Mouse (Mus musculus): ENCODE measurements around the gene Pym1. TPM values are rescaled to one million over a fixed set of nuclear protein-coding genes. Genes with fewer than 3 reads are reported as not detected.

The Pym1 gene
- total RNA-seq, 1 experiment = 78.6 TPM

DNA sequence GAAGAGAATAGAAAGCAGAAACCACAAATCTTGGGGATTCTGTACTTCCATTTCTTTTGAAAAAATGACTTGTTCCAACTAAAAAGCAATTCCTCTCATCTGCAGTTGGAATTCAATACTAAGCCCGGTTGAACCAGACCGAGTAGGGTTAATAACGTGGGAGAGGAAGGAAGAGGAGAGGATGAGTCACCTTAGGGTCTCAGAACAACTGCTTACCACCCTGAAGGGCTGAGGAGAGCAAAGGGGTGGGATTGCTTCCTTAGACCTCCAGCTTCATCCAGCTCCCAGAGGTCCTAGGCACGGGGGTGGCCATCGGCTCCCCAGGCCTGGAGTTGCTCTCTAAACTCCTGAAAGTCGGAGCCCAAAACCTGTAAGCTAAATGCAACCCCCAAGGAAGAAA, 55.7 kb downstream of the Pym1 start:
- H3K9ac ChIP-seq (ENCODE audit: insufficient read depth, low read depth, low read length, poor library complexity, severe bottlenecking) = peak overlapping the region; percentile 60; the same call in 1 of the 2 replicates
- no peak for TF ChIP-seq ZC3H11A (IDR thresholded peaks at IDR 0.05; ENCODE audit: borderline replicate concordance, low read depth, low read length)
- no peak for TF ChIP-seq HCFC1 (IDR thresholded peaks at IDR 0.05; ENCODE audit: borderline replicate concordance, insufficient read depth, low read length)
- no peak for TF ChIP-seq CHD2 (IDR thresholded peaks at IDR 0.05; ENCODE audit: low read depth, low read length)
- no peak for TF ChIP-seq MAFK (IDR thresholded peaks at IDR 0.05; ENCODE audit: insufficient read depth, low read depth, low read length)
- no peak for TF ChIP-seq ZNF384 (IDR thresholded peaks at IDR 0.05; ENCODE audit: low read depth, low read length)
- peaks cover 3% of the 10 kb centered on the region; the same call in 1 of the 2 replicates for H3K36me3 ChIP-seq (ENCODE audit: control insufficient read depth, insufficient read depth, low read length, poor library complexity, severe bottlenecking)
- in situ Hi-C loops (cut with MboI; ENCODE audit: low sequenced_read_pairs in 2 of 2, unreplicated experiment in 2 of 2) = no loop called here
- no peak for DNase-seq (ENCODE audit: low read depth, low spot score)
- no peak overlapping the region for H3K27ac ChIP-seq (ENCODE audit: insufficient read depth, low read depth, low read length, poor library complexity, severe bottlenecking)
- peaks cover 0 to 13% of the 10 kb centered on the region in 2 experiments; a peak in 3 of 4 replicates for H3K4me1 ChIP-seq (ENCODE audit: control insufficient read depth in 2 of 2, insufficient read depth in 2 of 2, low read length in 2 of 2, poor library complexity in 1 of 2)
- H3K4me3 ChIP-seq (ENCODE audit: insufficient read depth in 1 of 2, low read depth in 1 of 2, low read length in 2 of 2, poor library complexity in 1 of 2, severe bottlenecking in 1 of 2) = peak overlapping the region; percentile 90 to 99
- no peaks in the 10 kb centered on the region for H3K9me3 ChIP-seq (ENCODE audit: control insufficient read depth, insufficient read depth, low read depth, low read length)

DNA sequence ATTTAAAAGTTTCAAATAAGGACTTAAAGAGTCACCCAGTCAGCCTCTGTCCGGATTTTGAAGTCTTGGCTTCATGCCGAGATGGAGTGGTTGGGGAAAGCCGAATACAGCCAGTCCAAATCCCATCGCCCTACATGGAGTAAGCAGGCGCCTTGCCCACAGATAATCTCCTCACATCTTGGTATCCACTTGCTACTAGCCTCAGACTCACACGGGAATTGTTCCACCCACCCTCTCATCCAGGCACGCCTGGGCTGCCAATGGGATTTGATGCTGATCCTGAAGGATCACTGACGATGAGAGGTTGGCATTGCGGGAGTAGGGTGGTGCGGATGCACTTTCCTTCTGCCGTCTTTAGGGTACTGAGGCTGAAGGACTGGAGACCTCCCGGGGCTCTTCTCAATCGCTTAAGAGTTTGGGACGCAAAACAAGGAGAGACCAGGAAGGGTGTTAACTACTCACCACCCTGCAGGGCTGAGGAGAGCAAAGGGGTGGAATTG, 56.1 kb downstream of the Pym1 start, which contains the start of gene Dnajc14:
Gene Dnajc14, plus strand, starts transcription at position 292 of the 500 bp plus-strand sequence.
- Histone ChIP-seq H3K4me1 (ENCODE audit: control insufficient read depth in 2 of 2, insufficient read depth in 2 of 2, low read length in 2 of 2, poor library complexity in 1 of 2) (peaks cover 0 to 14% of the 10 kb centered on the region in 2 experiments; a peak in 3 of 4 replicates), H3K27ac (ENCODE audit: insufficient read depth, low read depth, low read length, poor library complexity, severe bottlenecking) (peak within 1 kb of the TSS; percentile 83), H3K9me3 (ENCODE audit: control insufficient read depth, insufficient read depth, low read depth, low read length) (no peaks in the 10 kb centered on the region), H3K36me3 (ENCODE audit: control insufficient read depth, insufficient read depth, low read length, poor library complexity, severe bottlenecking) (peaks cover 6% of the 10 kb centered on the region), H3K9ac (ENCODE audit: insufficient read depth, low read depth, low read length, poor library complexity, severe bottlenecking) (peak within 1 kb of the TSS; percentile 94), H3K4me3 (ENCODE audit: insufficient read depth in 1 of 2, low read depth in 1 of 2, low read length in 2 of 2, poor library complexity in 1 of 2, severe bottlenecking in 1 of 2) (peak within 1 kb of the TSS; percentile 90 to 99)
- TF ChIP-seq CHD2 (IDR thresholded peaks at IDR 0.05; ENCODE audit: low read depth, low read length) = no peak
- TF ChIP-seq ZC3H11A (IDR thresholded peaks at IDR 0.05; ENCODE audit: borderline replicate concordance, low read depth, low read length) = 0 out of 2 replicates have a peak, but pooled peaks have one; percentile 11
- in situ Hi-C loops (cut with MboI; ENCODE audit: low sequenced_read_pairs in 2 of 2, unreplicated experiment in 2 of 2) = no loop called here
- no peak for DNase-seq (ENCODE audit: low read depth, low spot score)

DNA sequence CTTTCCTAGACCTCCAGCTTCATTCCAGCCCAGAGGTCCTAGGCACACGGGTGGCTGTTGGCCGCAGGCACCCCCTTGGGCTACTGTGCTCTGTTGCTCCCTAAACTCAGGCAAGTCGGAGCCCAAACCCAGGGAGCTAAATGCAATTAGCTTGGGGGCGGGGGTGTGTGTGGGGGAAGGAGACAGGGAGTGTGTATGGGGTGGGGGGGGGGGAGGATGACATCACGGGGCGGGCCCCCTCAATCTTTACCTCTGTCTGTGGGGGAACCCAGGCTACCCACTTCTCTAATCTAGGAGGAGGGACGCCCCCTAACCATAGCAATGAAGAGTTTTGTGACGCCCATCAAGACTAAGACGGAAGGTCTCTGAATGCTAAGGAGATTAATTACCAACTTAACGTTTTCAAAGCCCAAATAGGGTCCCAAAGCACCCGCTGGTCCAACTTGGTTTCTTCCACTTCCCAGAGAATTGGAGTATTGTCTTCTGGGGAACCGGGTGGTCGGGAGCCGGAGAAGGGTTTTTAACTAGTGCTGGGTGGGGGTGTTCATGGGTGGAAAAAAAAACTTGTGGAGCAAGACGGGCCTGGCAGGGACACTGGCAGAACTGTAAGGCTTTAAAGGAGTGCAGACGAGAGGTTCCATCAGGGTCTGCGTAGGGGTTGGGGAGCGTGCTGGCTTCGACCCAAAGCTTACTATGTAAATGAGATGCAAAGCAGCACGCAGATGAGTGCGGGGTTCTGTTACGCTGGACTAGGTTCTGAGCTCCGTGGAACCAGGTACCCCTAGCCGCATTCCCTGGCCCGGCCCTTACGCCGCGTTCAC, 56.8 kb downstream of the Pym1 start, which contains the start of gene Tmem198b:
Gene Tmem198b, minus strand, starts transcription at position 100 of the 821 bp plus-strand sequence.
- TF ChIP-seq ZNF384 (IDR thresholded peaks at IDR 0.05; ENCODE audit: low read depth, low read length) (no peak), CHD2 (IDR thresholded peaks at IDR 0.05; ENCODE audit: low read depth, low read length) (no peak), ZC3H11A (IDR thresholded peaks at IDR 0.05; ENCODE audit: borderline replicate concordance, low read depth, low read length) (no peak), HCFC1 (IDR thresholded peaks at IDR 0.05; ENCODE audit: borderline replicate concordance, insufficient read depth, low read length) (no peak), MAFK (IDR thresholded peaks at IDR 0.05; ENCODE audit: insufficient read depth, low read depth, low read length) (no peak)
- Histone ChIP-seq H3K9me3 (ENCODE audit: control insufficient read depth, insufficient read depth, low read depth, low read length) (no peaks in the 10 kb centered on the region), H3K36me3 (ENCODE audit: control insufficient read depth, insufficient read depth, low read length, poor library complexity, severe bottlenecking) (peaks cover 7% of the 10 kb centered on the region), H3K27ac (ENCODE audit: insufficient read depth, low read depth, low read length, poor library complexity, severe bottlenecking) (peak within 1 kb of the TSS; percentile 83), H3K4me3 (ENCODE audit: insufficient read depth in 1 of 2, low read depth in 1 of 2, low read length in 2 of 2, poor library complexity in 1 of 2, severe bottlenecking in 1 of 2) (peak within 1 kb of the TSS; percentile 90 to 99), H3K9ac (ENCODE audit: insufficient read depth, low read depth, low read length, poor library complexity, severe bottlenecking) (peak within 1 kb of the TSS; percentile 94), H3K4me1 (ENCODE audit: control insufficient read depth in 2 of 2, insufficient read depth in 2 of 2, low read length in 2 of 2, poor library complexity in 1 of 2) (peaks cover 0 to 14% of the 10 kb centered on the region in 2 experiments; a peak in 3 of 4 replicates)
- peak; percentile 51 for DNase-seq (ENCODE audit: low read depth, low spot score)
- in situ Hi-C loops (cut with MboI; ENCODE audit: low sequenced_read_pairs in 2 of 2, unreplicated experiment in 2 of 2) = no loop called here

DNA sequence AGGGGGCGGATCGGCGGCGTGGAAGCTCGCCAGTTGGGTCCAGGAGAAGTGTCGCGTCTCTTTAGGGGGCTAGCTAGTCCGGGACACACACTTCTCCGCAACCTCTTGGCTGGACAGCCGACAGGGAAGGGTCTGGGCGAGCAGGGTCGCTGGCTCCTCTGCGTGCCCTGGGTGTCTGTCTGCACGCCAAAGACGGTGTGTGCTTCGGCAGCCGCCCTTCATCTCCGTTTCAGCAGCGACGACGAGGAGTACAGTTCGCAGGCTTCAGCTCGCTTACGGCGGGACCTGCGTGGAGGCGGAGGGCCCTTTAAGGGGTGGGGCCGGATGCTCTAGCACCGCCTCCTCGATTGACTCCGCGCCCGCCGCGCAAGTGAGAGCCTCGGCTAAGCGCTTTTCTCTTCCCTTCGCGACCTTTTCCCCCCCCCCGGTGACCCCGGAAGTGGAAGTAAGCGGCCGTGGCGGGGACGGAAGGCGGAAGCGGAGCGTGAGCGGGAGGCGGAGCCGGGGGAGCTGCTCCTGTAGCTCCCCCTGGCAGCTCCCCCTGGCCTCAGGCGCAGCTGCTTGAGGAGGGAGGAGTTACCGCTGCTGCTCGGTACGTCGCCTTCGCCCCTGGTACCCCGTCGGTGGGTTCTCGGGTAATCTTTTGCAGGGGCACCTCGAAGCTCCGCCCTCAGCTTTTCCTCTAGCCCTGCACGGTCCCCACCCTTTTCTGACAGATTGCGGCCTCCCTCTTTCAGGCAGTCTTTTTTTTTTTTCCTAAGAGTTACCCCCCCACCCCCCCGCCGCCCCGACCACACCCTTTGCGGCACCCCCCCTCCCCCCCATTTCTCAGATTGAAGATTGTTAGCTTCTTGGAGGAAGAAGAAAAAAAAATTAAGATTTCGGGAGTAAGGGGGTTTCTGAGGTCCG, 57.7 kb downstream of the Pym1 start:
- H3K36me3 ChIP-seq (ENCODE audit: control insufficient read depth, insufficient read depth, low read length, poor library complexity, severe bottlenecking) = peaks cover 7% of the 10 kb centered on the region
- no peaks in the 10 kb centered on the region for H3K9me3 ChIP-seq (ENCODE audit: control insufficient read depth, insufficient read depth, low read depth, low read length)
- in situ Hi-C loops (cut with MboI; ENCODE audit: low sequenced_read_pairs in 2 of 2, unreplicated experiment in 2 of 2) = no loop called here
- H3K27ac ChIP-seq (ENCODE audit: insufficient read depth, low read depth, low read length, poor library complexity, severe bottlenecking) = peak overlapping the region; percentile 83
- TF ChIP-seq HCFC1 (IDR thresholded peaks at IDR 0.05; ENCODE audit: borderline replicate concordance, insufficient read depth, low read length) = peak; percentile 72; the same call in 1 of the 2 replicates
- no peak for TF ChIP-seq ZC3H11A (IDR thresholded peaks at IDR 0.05; ENCODE audit: borderline replicate concordance, low read depth, low read length)
- H3K4me3 ChIP-seq (ENCODE audit: insufficient read depth in 1 of 2, low read depth in 1 of 2, low read length in 2 of 2, poor library complexity in 1 of 2, severe bottlenecking in 1 of 2) = peak overlapping the region; percentile 90 to 99
- H3K9ac ChIP-seq (ENCODE audit: insufficient read depth, low read depth, low read length, poor library complexity, severe bottlenecking) = peak overlapping the region; percentile 94
- peak; percentile 97 for DNase-seq (ENCODE audit: low read depth, low spot score)
- peaks cover 0 to 14% of the 10 kb centered on the region in 2 experiments; a peak in 3 of 4 replicates for H3K4me1 ChIP-seq (ENCODE audit: control insufficient read depth in 2 of 2, insufficient read depth in 2 of 2, low read length in 2 of 2, poor library complexity in 1 of 2)
